Mouse (Mus musculus) thymus, adult 2 months (tissue): ENCODE data around the gene Arfgef2. TPM values are rescaled to one million over a fixed set of nuclear protein-coding genes. Genes with fewer than 3 reads are reported as not detected.

Experiments used
- DNase-seq: peaks from one replicate; pipeline ENCODE4 v3.0.0; 2021
- H3K27ac ChIP-seq: fragments of 200-500 bp; 2 replicates; pipeline ENCODE4 v1.5.1; 2012; ENCODE audit warnings: low read length, control low read depth; ENCODE audit not compliant: control insufficient read depth, insufficient read depth
- H3K27me3 ChIP-seq: fragments of 200-500 bp; 2 replicates; pipeline ENCODE4 v1.6.1; 2012; ENCODE audit warnings: mild to moderate bottlenecking, low read length, moderate library complexity, mixed read lengths; ENCODE audit not compliant: control insufficient read depth, insufficient read depth
- H3K36me3 ChIP-seq: fragments of 200-500 bp; 2 replicates; pipeline ENCODE4 v1.6.1; 2012; ENCODE audit warnings: mild to moderate bottlenecking, low read length, moderate library complexity; ENCODE audit not compliant: control insufficient read depth, insufficient read depth
- H3K4me1 ChIP-seq: fragments of 200-500 bp; replicated peaks from 2 replicates; pipeline ENCODE4 v1.6.1; 2012; ENCODE audit warnings: low read length; ENCODE audit not compliant: control insufficient read depth, insufficient read depth
- H3K4me3 ChIP-seq: fragments of 200-500 bp; 2 replicates; pipeline ENCODE4 v1.5.1; 2012; ENCODE audit warnings: mild to moderate bottlenecking, low read length, control low read depth, moderate library complexity; ENCODE audit not compliant: control insufficient read depth, insufficient read depth
- CTCF ChIP-seq: fragments of 200-500 bp; IDR thresholded peaks from 2 replicates; pipeline ENCODE4 v1.5.1; 2012; ENCODE audit warnings: mild to moderate bottlenecking, control low read depth, low read length, moderate library complexity, borderline replicate concordance; ENCODE audit not compliant: control insufficient read depth, poor library complexity, insufficient read depth; ENCODE audit errors: extremely low read depth
- POLR2A ChIP-seq: fragments of 200-500 bp; IDR thresholded peaks from 2 replicates; pipeline ENCODE4 v1.6.1; 2012; ENCODE audit warnings: mild to moderate bottlenecking, low read length, control low read depth, moderate library complexity; ENCODE audit not compliant: control insufficient read depth, poor library complexity, insufficient read depth; ENCODE audit errors: extremely low read depth
- WGBS: fragments of 180-500 bp; shearing (Covaris S2); methylation state at CpG from one replicate; pipeline ENCODE4 v1.1.7; 2018; 5-methylcytosine and 5-hydroxymethylcytosine counted together
- polyA plus RNA-seq: library from polyadenylated mRNA; depleted of rRNA; stranded (reverse); fragments of >200 nt; gene quantifications from 2 replicates; pipeline ENCODE4 v1.2.3, GENCODE M21; 2012; rRNA removed

Arfgef2 gene
- polyA plus RNA-seq, result 18.7 and 20.0 TPM in 2 replicates

DNA sequence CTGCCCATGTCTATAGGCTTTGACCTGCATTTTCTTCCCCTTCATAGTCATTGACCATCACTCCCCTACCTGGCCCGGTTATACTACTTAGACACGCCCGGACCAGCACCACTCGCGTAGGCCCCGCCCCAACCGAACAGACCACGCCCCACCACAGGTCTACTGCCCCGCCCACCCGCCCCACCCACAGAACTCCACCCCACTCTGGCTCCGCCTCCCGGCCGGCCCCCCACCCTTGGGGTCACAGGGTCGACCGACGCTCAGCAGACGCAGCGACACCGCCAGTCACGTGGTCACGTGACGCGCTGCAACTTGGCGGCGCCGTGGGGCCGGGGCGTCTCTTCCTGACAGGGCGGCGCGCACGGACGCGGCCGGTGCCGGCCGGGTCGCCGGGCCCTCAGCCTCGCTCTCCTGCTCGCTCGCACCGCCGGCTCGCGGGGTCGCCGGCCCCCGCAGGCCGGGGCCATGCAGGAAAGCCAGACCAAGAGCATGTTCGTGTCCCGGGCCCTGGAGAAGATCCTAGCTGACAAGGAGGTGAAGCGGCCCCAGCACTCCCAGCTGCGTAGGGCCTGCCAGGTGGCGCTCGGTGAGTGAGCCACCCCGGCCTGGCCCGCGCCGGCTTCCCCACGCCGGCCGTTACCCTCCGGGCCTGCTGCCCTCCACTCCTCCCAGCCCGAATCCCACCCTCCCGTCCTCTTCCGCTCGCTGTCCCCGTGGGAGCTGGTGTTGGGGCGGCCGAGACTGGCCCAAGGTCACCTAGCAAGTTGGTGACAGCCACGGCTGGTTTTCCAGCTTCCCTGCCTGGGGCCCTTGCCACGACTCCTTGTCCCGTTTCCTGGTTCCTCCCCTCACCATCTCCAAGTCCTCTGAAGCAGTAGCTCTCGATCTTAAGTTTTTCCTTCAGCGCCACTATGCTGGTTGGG, at the start of gene Arfgef2:
Arfgef2 (plus strand) TSS at position 339 of the 923 bp plus-strand sequence.
- Histone ChIP-seq H3K4me1 (peaks cover 7% of the 10 kb centered on the region), H3K4me3 (peak within 1 kb of the TSS; percentile 88), H3K27me3 (no peaks in the 10 kb centered on the region), H3K36me3 (no peaks in the 10 kb centered on the region), H3K27ac (no peak within 1 kb of the TSS)
- WGBS, result 0% methylated on average over 74 of the region's 76 CpGs
- peak; percentile 91 for DNase-seq
- TF ChIP-seq CTCF (0 out of 2 replicates have a peak, but pooled peaks have one; percentile 24), POLR2A (peak; percentile 86)

DNA sequence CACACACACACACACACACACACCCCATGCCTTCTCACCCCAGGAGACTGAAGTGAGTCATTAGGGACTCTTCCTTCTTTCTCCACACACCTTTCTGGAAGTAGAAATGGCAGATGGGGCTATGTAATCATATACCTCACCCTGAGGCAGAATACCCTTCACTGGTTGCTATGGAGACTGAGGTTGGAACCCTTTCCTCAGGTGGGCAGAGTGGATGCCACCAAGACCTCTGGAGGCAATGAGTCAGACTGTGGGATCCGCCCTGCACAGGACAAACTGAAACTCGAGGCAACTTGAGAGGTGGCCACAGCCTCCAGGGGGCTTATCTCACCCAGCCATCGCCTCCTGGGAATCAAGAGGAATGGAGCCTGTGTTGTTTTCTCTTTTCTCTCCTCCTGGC, 47.4 kb upstream of the Arfgef2 start:
- Histone ChIP-seq H3K4me1 (peaks cover 32% of the 10 kb centered on the region), H3K27ac (no peak overlapping the region), H3K27me3 (no peaks in the 10 kb centered on the region), H3K36me3 (no peaks in the 10 kb centered on the region), H3K4me3 (no peak overlapping the region)
- WGBS, result 56% methylated on average over 3 of the region's 3 CpGs
- no peak for DNase-seq
- TF ChIP-seq POLR2A (no peak), CTCF (no peak)

DNA sequence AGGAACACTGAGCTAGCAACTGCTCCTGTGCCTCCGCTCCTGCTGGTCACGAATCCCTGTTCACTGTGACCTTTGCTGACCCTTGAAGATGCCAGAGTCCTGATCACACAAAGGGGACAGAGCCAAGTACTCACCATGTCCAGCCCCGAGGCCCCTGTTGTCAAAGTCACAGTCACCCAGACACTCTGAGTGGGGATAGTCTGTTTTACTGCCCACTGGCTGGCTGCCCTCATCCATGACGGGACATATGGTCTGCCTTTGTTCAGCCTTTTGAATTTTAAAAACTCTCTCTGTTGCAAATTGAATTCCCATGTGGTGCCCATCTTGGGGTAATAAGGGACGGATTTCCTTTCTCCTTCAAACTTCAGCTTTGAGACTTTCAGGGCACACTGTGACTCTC, 41.3 kb upstream of the Arfgef2 start:
- WGBS, result 94% methylated on average over 5 of the region's 5 CpGs
- H3K4me3 ChIP-seq, result no peak overlapping the region
- H3K27ac ChIP-seq, result no peak overlapping the region
- H3K27me3 ChIP-seq, result no peaks in the 10 kb centered on the region
- H3K4me1 ChIP-seq, result no peaks in the 10 kb centered on the region
- H3K36me3 ChIP-seq, result no peaks in the 10 kb centered on the region
- no peak for DNase-seq
- no peak for TF ChIP-seq POLR2A
- TF ChIP-seq CTCF, result no peak

DNA sequence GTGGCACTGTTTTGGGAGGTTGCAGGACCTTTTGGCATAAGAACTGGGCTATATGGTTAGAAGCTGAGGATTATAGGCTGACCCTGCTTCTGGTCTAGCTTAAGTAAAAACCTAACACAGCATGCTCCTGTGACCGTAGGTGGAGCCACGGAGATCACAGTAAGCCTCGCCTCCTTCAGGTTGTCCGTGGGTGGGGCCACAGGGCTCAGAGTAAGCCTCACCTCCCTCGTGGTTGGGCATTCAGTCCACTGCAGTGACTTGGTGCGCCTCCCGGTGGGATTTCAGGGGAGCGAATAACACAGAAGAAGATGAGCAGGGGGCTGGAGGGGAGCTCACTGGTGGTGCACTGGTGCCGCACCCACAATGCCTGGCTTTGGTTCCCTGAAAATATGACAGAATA, 37.8 kb upstream of the Arfgef2 start:
- 88% methylated on average over 9 of the region's 9 CpGs for WGBS
- Histone ChIP-seq H3K4me3 (no peak overlapping the region), H3K36me3 (no peaks in the 10 kb centered on the region), H3K27ac (no peak overlapping the region), H3K4me1 (peaks cover 2% of the 10 kb centered on the region), H3K27me3 (no peaks in the 10 kb centered on the region)
- no peak for DNase-seq
- TF ChIP-seq POLR2A (no peak), CTCF (no peak)

DNA sequence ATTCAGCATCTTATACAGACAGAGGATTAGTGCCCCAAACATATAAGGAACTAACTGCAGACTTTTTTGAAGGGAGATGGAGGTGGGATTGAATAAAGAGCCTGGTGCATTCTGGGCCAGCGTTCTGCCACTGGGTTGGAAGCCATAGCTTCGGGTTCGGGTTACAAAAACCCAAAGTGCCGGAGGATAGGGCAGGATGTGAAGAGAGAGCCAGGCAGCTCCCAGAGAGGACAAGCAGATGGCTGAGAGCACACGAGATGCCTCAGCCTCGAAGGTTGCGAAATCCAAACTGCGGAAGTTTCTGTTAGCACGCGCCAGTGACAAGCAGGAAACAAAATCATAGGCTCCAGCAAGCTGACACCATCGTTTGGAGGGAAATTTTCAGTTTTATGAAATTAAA, 34.0 kb upstream of the Arfgef2 start:
- Histone ChIP-seq H3K36me3 (no peaks in the 10 kb centered on the region), H3K27ac (no peak overlapping the region), H3K4me1 (peaks cover 14% of the 10 kb centered on the region), H3K4me3 (no peak overlapping the region; the same call in 1 of the 2 replicates), H3K27me3 (no peaks in the 10 kb centered on the region)
- TF ChIP-seq CTCF (no peak), POLR2A (no peak)
- WGBS, result 17% methylated on average over 11 of the region's 11 CpGs
- no peak for DNase-seq

DNA sequence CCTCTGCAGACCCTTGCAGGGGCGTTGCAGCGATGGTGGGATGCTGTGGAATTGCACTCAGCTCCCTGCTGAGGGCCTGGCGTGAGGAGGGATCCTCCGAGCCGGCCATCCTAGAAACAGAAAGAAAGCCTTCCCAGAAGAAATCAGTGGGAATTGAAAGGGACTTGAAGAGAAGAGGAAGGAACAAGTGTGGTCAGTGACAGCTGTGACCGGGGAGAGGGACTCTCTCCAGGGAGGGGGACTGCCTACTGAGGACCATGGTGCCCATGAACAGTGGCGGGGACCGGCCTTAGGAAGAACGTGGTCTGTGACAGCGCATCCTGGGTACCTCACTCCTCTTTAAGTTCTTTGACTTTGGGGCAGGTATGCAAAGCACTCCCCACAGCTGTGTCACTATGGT, 31.8 kb upstream of the Arfgef2 start:
- H3K27me3 ChIP-seq, result no peaks in the 10 kb centered on the region
- H3K4me3 ChIP-seq, result no peak overlapping the region
- no peak overlapping the region for H3K27ac ChIP-seq
- H3K4me1 ChIP-seq, result peaks cover 14% of the 10 kb centered on the region
- no peak for TF ChIP-seq POLR2A
- TF ChIP-seq CTCF, result no peak
- no peaks in the 10 kb centered on the region for H3K36me3 ChIP-seq
- DNase-seq, result no peak
- 85% methylated on average over 10 of the region's 10 CpGs for WGBS

DNA sequence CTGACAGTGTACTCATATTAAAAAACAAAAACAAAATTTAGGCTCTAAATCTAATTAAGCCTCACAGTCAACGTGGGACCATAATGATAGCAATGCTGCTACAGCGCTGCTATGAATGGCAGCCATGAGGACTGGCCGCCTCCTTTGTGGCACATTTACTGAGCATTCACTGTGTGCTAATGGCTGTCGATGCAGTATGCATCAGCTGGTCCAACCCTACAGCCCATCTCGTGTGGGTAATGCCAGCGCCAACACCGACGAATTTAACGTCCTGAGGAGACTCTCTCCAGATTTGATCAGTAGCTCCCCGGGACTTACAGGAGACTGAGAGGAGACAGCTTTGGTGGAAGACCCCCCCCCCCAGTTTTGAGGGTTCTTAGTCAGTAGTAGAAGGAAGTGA, 31.1 kb upstream of the Arfgef2 start:
- peaks cover 14% of the 10 kb centered on the region for H3K4me1 ChIP-seq
- H3K27ac ChIP-seq, result no peak overlapping the region
- DNase-seq, result no peak
- H3K27me3 ChIP-seq, result no peaks in the 10 kb centered on the region
- H3K36me3 ChIP-seq, result no peaks in the 10 kb centered on the region
- TF ChIP-seq CTCF, result no peak
- no peak for TF ChIP-seq POLR2A
- no peak overlapping the region for H3K4me3 ChIP-seq
- 83% methylated on average over 10 of the region's 10 CpGs for WGBS
